Mouse (Mus musculus): ENCODE data around the gene Rasa2. TPM values are rescaled to one million over a fixed set of nuclear protein-coding genes. Genes with fewer than 3 reads are reported as not detected.
"Not testable (repeated sequence)": the region's sequence is repeated elsewhere in the genome, so short reads cannot be mapped to it uniquely, and the experiment has no call there.

Gene Rasa2
- total RNA-seq, 2 experiments from 2014 or later = 13.8 to 15.8 TPM

DNA sequence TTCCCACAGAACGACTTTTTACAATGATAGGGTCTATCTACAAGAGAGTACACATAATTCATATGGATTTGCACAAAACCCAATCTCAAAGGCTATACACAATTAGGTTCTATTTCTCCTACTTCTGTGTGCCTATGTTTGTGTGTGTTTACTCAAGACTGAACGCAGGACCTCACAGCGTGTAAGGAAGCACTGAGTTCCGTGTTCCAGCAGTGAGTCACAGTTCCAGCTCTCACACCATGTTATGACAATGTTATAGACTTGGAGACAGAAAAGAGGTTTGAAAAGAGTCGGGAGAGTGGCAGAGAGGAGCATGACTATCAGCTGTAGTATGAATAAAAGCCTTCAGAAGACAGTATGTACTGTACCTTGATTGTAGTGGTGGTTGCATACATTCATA, 42.1 kb downstream of the Rasa2 start:
- DNase-seq = no peak

DNA sequence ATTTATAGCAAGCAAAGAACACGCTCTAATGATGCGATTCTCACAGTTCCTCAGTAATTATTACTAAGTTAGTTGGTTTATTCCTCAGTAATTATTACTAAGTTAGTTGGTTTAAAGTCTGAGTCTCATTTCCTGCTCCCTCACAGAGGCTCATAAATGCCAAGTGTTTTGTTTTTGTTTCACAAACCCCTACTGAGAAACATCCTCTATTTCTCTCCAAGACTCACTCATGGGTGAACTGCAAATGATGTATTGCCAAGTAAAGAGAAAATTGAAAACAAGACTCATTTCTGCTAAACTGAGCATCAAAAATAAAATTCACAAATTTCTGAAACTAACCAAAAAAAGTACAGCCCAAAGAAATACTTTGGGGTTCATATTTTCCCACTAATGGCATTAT, 47.9 kb downstream of the Rasa2 start:
- no peak for DNase-seq

DNA sequence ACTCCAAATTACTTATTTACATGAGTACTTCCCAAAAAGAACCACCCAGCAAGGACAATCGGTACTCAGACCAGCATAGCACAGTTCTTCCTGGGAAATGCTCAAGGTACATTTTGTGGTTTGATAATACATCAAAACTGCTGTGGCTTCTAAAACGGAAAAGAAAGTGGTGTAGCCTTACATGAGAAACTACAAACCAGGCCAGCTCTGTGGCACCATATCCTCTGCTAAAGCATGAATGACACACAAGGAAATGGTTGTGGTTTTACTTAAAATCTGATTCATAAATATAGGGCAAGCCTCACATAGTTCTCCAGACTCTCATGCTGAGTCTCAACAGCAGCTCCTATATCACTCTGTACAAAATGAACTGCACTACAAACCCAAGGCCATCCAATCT, 48.3 kb downstream of the Rasa2 start:
- DNase-seq = no peak

DNA sequence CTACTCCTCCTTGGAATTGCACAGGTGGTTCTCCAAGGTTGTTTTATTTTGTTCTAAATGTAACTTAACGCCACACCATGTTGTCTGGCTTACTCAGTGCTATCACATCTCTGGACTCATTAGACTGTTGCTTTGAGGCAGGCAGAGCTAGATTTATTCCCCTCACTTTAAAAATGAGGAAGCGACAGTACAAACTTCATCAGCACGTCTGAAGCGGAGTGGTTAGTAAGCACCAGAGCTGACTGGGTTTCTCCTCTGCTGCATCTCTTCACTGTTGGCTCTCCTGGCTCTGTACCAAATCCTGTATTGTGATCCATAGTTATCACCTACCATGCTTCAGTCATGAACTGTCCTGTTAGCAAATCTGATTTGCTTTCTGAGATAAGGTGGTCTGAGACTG, 53.2 kb downstream of the Rasa2 start:
- no peak for DNase-seq

DNA sequence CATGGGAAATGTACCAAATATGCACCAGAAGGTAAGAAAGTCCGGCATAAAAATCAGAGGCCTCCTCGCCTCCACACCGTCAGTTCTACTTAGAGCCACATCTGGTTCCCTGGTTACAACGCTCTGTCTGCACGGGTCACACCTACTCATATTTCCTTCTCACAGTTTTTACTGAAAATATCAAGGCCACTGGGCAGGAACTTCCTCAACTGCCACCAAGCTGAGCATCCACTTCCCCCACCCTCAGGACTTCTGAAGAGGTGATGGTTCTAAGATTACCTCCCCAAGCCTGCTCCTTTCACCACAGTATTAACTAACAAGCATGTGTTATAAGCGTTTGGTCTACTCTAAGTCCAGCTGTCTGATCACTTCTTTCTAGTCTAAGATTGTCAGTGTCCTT, 53.7 kb downstream of the Rasa2 start:
- DNase-seq = no peak

DNA sequence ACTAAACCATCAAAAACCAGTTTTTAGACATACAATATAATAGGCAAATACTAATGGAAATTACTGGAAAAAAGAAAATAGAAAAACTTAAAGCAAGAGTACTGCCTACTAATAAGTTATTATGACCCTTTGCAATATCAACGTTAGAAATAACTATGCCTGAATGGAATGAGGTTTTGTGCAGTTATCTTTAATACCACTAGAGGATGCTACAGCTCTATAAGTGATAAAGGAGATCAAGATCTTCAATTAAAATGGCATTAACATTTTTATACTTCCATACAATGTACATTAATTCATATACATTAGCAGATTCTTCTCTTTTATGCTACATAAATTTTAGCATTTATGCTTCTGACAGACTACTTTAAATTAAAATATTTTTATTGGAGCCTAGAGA, 58.2 kb downstream of the Rasa2 start:
- no peak for DNase-seq

DNA sequence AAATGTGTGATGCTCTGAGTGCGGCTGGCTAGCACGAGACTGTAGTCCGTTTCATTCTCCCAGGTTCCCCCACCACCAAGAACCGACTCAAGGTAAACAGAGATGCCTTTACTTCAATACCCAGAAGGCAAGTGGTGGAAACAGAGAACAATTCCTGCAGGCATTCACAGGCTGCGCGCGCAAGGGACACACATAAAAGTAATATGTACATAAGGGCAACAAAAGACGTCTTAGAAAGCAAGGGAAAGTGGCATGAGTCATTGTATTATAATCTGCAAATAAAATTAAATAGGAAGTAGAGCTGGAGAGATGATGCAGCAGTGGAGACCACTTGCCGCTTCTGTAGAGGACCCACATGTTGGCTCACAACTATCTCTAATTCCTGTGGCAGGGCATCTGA, 58.7 kb downstream of the Rasa2 start:
- no peak for DNase-seq

DNA sequence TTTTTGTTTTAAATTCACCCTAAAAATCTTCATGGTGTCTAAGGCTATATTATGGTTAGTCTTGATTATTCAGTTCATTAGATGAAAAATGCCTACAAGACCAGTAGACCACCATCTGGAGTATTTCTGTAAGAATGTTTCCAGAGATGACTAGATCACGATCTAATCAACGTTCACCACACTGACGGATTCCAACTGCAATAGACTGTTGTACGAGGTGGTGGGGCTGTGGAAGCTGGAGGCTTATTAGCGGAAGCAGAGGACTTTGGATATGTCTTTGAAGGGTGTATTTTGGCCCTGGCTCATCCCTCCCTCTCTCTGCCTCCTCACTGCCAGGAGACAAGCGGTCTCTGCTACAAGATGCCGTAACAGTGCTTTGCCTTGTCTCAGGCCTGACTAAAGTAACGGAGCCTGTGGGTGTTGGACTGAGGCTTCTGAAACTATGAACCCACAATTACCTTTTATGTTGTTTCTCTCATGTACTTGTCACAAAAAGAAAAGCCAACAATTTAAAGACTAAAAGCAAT, 64.9 kb downstream of the Rasa2 start:
- DNase-seq = no peak

DNA sequence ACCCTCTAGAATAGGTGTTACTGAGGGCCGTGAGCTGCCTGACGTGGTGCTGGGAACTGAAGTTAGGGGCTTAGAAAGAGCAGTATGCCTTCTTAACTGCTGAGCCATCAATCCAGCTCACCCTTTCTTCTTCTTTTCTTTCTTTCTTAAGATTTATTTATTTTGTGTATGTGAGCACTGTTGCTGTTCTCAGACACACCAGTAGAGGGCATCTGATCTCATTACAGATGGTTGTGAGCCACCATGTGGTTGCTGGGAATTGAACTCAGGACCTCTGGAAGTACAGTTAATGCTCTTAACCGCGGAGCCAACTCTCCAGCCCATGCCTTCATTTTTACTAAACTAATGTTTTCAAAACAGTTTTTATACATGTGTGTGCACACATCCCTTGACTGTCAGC, 67.9 kb downstream of the Rasa2 start:
- no peak for DNase-seq

DNA sequence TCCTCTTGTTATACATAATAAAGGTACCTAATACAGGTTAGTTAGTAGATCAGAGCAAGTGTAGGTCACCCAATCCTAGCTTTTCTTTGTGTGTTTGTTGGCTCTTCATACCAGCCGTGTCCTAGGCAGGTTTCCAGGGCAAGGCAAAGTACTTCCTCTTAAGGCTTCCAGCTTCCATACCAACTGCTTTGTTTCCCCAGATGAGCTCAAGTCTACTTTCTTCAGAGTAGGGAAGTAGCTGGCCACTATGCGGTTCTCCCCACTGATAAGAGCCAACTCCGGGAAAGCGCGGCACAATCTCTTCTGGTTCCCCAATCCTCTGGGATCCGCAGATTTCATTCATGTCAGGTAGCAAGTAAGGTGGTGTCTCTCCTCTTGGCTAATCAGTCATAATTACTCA, 72.3 kb downstream of the Rasa2 start:
- DNase-seq = no peak

DNA sequence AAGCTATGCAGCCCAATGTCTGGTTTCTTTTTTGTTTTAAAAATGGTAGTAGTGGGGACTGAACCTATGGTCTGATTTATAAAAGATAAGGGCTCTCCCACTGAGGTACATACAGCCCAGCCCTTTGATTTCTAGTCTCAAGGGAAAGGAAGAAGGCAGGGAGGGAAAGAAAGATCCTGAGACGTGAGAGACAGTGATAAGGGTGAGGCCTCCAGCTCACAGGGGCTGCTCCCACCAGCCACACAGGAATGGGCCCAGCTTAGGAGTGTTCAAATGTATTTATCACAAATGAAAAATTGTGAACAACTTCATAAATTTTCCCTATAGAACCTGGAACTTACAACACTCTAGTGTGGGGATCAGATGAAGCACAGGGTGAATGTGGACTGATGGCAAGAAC, 72.8 kb downstream of the Rasa2 start:
- no peak for DNase-seq

DNA sequence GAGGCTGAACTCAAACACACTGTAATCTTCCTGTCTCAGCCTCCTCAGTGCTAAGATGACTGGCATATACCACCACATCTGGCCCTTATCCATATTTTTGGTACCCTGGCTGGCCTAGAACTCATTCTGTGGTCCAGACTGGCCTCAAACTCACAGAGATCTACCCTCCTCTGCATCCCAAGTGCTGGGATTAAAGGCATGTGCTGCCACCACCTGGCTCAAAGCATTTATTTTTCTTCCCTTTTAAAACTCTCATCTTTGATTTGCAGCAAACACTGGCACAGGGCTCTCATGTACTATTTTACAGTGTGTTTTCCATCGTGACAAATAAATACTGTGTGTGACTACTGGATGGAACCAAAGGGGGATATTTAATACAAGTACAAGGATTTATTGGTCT, 77.3 kb downstream of the Rasa2 start:
- no peak for DNase-seq

DNA sequence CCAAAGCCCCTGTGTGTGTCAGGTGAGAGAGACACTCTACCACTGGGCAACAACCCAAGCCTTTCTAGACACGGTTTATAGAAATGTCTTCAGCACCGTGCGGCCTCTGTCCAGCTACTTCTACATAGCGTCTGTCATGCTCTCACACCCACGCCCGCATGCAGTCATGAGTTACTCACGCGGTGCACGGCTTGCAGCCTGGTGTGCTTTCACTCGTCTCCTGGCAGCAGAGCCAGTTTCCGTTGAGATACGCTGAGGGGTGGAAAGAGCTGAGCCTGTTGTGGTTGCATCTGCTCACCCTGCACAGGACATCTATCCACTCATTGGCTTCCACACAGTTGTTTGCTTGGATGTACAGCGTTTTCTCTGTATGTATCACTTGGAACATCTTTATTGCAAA, 86.0 kb downstream of the Rasa2 start:
- no peak for DNase-seq

DNA sequence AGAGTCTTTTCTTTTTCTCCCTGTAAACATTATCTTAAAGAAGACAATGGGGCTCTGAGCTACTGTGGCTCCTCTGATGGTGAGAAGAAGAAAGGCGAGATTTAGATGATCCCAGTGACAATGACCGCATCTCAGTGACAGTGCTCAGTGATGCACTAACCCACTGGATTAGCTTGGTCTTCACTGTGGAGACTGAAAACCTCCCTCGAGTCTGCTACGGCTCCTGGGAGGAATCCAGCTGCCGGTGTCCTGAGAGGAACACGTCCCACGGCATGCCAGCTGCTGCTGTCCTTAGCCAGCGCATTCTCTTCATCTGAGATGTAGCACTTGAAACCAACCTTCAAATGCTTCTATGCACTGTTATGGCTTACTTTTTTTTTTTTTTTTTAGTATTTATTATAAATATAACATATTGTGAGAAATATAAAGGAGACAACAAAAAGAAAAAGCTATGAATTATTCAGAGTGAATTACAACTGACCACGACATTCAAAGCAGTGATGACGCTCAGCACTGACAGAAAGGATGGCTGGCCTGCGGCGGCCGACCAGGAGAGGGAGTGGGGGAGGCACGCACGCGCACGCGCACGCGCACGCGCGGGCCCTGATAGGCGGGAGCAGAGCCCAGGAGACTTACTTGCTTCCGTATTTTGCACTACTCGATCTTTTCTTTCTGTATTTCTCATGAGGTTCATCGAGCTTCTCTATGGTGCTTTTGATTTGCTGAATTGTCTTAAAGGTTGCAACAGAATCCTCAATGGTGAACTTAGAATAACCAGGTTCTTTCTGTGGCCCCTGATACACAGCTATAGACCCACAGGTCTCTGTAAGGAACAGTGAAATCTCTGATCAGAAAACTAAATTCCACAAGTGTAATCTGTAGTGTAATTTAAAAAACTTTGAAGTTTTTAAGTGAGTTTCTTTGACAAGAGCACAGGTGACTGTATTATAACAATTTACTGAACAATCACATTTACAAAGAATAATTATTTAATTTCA, 87.5 kb downstream of the Rasa2 start:
- DNase-seq = peak; percentile 75 to 86

DNA sequence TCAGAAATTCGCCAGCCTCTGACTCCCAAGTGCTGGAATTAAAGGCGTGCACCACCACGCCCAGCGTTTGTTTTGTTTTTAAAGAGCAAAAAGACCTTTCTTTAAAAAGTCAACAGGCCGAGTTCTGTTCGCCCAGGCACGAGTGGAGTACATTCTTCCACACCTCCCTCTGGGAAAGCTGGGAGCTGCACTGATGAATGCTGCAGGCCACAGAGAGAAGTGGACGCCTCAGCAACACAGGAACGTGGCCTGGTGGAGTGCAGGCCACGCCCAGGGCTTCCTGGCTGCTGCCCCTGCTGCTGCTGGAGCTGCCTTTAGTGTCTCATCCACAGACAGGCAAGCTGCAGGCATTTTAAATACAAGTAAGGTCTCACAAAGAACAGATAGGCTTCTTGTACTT, 92.5 kb downstream of the Rasa2 start:
- DNase-seq = peak in 1 of 2 experiments; percentile 10

DNA sequence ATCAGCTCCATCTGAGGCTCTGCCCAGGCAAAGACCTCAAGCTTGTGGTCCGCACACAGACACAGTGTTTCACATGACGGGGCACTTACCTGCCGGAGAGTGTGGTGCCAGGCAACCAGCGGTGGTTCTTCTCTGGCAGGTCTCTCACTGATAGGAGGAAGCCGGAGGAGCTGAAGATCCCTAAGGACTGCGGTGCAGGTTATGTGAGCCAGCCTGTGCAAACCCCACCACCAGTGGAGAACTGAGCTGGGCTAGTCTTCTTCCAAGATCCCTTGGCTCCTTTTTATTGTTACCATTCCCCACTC, 93.8 kb downstream of the Rasa2 start:
- no peak for DNase-seq

DNA sequence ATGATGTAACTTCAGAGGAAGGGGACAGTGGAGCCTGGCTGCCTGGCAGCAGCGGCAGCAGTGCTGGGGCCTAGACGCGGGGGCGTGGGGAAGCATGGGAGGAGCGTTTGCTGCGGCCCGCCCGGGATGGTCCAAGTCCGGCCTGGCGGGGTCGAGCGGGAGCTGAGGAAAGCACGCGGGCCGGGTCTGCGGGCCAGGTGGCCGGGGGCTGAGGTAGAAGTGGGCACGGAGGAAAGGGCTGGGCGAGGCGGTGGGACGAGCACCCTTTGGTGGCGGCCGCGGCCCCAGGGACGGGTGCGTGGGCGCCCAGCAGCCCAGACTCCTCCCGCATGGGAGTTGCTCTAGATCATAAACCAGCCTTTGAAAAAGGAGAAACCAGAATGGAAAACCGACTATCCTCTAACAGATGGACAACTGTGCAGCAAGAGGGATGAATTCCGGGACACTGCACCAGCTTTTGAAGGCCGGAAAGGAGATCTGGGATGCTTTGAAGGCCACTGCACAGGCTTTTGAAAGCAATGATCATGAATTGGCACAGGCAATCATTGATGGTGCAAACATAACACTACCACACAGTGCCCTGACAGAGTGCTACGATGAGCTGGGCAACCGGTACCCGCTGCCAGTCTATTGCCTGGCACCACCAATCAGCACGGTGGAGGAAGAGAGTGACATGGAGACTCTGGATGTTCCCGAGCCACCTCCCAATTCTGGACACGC, 94.4 kb downstream of the Rasa2 start:
- peak; percentile 62 to 81 for DNase-seq

DNA sequence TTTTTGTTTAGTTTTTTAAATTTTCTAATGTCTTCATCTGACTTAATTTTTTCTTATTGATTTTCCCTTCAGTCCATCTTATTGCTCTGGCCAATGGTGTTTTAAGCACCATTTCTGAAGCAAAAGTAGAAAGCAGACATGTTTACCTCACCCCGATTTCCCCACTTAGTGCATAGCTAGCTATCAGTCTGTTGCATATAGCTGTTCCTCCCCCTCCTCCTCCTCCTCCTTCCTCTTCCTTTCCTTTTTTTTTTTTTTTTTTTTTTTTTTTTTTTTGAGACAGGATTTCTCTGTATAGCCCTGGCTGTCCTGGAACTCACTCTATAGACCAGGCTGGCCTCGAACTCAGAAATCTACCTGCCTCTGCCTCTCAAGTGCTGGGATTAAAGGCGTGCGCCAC, 95.3 kb downstream of the Rasa2 start:
- DNase-seq = not testable (repeated sequence)

DNA sequence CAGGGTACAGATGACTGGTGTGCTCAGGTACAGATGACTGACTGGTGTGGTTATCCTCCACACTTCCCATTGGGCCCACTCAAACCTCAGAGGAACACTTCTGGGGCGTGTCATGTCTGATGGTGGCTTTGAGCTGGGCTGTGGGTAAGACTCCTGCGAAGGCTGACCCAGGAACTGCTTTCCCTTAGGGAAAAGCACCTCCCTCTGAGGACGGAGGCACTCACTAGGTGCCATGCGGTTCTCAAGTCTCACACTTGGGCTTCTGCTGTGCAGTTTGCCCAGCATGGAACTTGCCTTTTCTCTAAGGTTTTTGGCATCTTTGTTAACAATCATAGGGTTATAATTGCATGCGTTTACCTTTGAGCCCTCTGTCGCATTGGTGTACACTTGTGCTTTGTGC, 96.0 kb downstream of the Rasa2 start:
- no peak for DNase-seq

DNA sequence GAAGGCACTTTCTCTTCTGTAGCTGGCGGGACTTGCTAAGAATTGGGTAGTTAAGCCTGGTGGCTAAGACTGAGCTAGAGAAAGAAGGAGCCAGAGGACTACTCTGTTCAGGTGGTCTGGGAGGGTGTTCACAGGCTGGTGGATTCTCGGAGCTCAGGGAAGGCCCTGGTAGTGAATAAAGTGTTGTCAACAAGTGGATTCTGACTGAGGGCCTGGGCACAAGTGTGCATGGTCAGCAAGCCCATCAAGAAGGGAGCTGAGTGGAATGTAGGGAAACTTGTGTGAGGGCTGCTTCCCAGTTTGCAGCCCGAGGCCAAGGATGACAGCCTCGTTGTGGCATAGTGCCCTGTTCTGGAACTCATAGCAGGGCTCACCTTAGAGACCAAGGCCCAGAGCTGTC, 97.2 kb downstream of the Rasa2 start:
- DNase-seq = no peak

DNA sequence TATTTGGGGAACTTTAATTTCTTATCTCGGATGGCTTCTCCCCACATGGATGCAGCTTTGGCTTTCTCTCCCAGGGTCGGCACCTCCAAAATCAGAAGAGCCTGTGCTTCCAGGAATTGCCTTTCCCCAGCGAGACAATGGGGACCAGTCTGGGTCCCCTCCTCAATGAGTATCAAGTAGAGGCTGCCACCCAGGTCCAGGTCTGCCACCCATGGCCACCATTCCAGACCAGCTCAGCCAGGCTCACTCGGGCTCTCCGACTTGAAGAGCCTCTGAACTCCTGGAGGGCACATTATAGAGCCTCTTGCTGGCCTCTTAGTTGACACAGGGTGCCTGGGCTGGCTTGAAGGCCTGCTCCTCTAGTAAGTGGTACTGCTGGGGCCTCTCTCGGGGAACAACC, 97.9 kb downstream of the Rasa2 start:
- no peak for DNase-seq

DNA sequence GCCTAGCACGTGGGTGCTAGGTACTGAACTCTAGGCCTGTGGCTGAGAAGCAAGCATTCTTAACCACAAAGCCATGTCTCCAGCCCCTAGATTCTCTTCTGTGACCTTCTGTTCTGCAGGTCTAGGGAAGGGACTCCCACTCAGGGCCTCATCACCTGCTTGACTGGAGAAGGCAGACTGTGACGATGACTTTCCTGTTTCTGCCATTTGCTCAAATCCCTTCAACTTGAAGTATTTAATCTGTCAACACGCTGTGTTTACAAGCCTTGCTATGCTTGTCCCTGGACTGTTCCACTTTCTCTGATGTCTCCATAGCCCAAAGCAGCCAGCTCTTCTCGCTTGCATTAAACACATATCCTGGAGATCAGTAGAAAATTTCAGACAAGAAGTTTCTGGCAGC, 98.9 kb downstream of the Rasa2 start:
- DNase-seq = no peak

DNA sequence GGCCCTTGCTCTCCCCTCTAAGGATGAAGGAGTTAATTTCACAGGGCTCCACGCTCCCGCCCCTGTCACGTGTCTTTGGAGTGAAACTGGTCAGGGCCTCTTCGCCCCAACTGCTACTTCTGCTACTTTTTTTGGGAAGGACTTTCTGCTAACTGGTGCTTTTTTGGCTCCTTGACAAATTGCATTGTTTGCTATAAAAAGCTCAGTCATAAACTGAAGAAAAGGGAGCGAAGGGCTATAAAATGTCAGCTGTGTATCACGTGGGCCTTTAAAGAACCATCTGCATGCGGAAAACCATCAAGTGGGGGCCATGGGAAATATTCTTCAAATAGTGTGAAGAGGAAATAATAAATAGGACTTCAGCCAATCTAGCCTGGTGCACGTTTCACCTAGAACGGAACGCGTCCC, 100.7 kb downstream of the Rasa2 start:
- DNase-seq = peak; percentile 35 to 53
